Mouse (Mus musculus) ES-Bruce4 (cell line): ENCODE measurements around the gene Ggact.

ENCODE experiments used
- CTCF ChIP-seq: IDR thresholded peaks from one replicate; pipeline ENCODE4 v1.8.1; 2011; ENCODE audit warnings: low read depth, low read length
- EP300 ChIP-seq: IDR thresholded peaks from 2 replicates; pipeline ENCODE4 v1.6.1; 2011; ENCODE audit warnings: low read depth, low read length; ENCODE audit not compliant: insufficient read depth
- POLR2A ChIP-seq: IDR thresholded peaks from one replicate; pipeline ENCODE4 v1.8.1; 2011; ENCODE audit warnings: low read length; ENCODE audit not compliant: insufficient read depth

DNA sequence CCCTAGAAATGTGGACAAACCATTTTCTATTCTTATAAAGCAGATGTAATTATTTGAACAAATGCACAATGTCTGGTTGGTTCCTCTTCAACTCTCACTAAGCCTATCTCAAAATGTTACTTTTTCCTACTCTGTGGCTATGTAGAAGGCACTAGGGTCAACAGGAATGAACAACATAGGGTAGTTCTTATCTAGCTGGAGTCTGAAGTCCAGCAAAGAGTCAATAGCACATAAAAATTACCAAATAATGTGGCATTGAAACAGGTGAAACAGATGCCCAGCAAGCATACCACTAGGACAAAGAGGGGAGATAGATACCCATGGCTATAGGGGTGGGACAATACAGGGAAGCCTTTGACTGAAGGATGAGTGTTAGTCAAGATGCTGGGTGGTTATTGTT, 2.3 kb downstream of the Ggact start:
- TF ChIP-seq CTCF (no peak), POLR2A (no peak), EP300 (no peak)
